9 mouse cellular contexts compared by ENCODE assay signal in genomic region chr9:119067601-119068000, GRCm38 (mm10). TPM values are rescaled to one million over a fixed set of nuclear protein-coding genes. Genes with fewer than 3 reads are reported as not detected.
DNase-seq lines count a peak whose midpoint lies in the region; TF ChIP-seq lines count a peak whose summit lies in the region.
"Had no signal": no experiment of that assay in that cellular context is flagged by ENCODE, and none has a peak within 500 bp of the region (broad histone marks: within the 10 kb centered on the region; RNA-seq: fewer than 3 reads in every experiment).

No protein-coding gene starts in this region.

- peaks cover 22% of the 10 kb centered on the region for H3K4me1 ChIP-seq in forebrain, embryonic 10.5 days

- WGBS in forebrain, embryonic 10.5 days, result 5% methylated on average over 6 of the region's 6 CpGs

- peak; percentile 74 for DNase-seq in ES-CJ7 (ENCODE audit: low read depth, low spot score)
- DNase-seq in brain, embryonic 14.5 days (ENCODE audit: low read depth), result peak; percentile 83
- peak; percentile 73 for DNase-seq in forebrain, embryonic 10.5 days (ENCODE audit: extremely low spot score, low spot score)
- DNase-seq in heart, postnatal 4 days, result peak; percentile 89
- peak; percentile 72 for DNase-seq in layer of hippocampus, adult 9-11 months
- peak; percentile 78 for DNase-seq in lung, postnatal 25 days (ENCODE audit: low spot score)
- peak; percentile 72 for DNase-seq in retina, postnatal 7 days (ENCODE audit: low read depth, low spot score)
- peak; percentile 74 to 78 for DNase-seq in urinary bladder, postnatal 36 days (ENCODE audit: low spot score in 2 of 2)

- H3K36me3 ChIP-seq in forebrain, embryonic 10.5 days (replicated peaks), result peaks cover 16% of the 10 kb centered on the region

- H3K4me3 ChIP-seq in forebrain, embryonic 10.5 days, result no peak overlapping the region
- H3K4me3 ChIP-seq: heart, embryonic 15.5 days had no signal

- H3K27ac ChIP-seq in forebrain, embryonic 10.5 days, result no peak overlapping the region
- H3K27ac ChIP-seq: heart, embryonic 15.5 days had no signal

- H3K9me3 ChIP-seq in forebrain, embryonic 10.5 days, result no peaks in the 10 kb centered on the region
- H3K9me3 ChIP-seq: heart, embryonic 15.5 days had no signal

- peak; percentile 93 for TF ChIP-seq CTCF in brain, embryonic 14.5 days (IDR thresholded peaks at IDR 0.05; ENCODE audit: borderline replicate concordance, extremely low read depth, insufficient read depth, insufficient read length)

- H3K27me3 ChIP-seq in forebrain, embryonic 10.5 days (ENCODE audit: poor library complexity, severe bottlenecking), result 0 out of 2 replicates have a peak, but pooled peaks cover 5% of the 10 kb centered on the region
- H3K27me3 ChIP-seq: heart, embryonic 15.5 days had no signal

- TF ChIP-seq POLR2A in brain, embryonic 14.5 days (IDR thresholded peaks at IDR 0.05; ENCODE audit: borderline replicate concordance, extremely low read depth, insufficient read depth, insufficient read length, poor library complexity, severe bottlenecking), result no peak

RNA-seq across cellular contexts. Expression of gene Vill, which starts 15.0 kb away (rescaled TPM):
- 5.0 and 6.5 TPM in 2 replicates for polyA plus RNA-seq in brain, embryonic 14.5 days (2012; rRNA removed)
- polyA plus RNA-seq in forebrain, embryonic 10.5 days (2016; fragmentation: Nextera tagmentation; extraction: Ambion mirVana), result 13.6 and 15.2 TPM in 2 replicates
- total RNA-seq in heart, postnatal 4 days (2021), result 1 to 10 TPM; 4.5 to 5.4 TPM

RNA-seq across cellular contexts. Expression of gene Plcd1, which starts 25.7 kb away (rescaled TPM):
- polyA plus RNA-seq in brain, embryonic 14.5 days (2012; rRNA removed), result 20.4 and 25.0 TPM in 2 replicates
- 13.0 and 13.7 TPM in 2 replicates for polyA plus RNA-seq in forebrain, embryonic 10.5 days (2016; fragmentation: Nextera tagmentation; extraction: Ambion mirVana)
- 10 to 100 TPM; 16.3 to 20.1 TPM for total RNA-seq in heart, postnatal 4 days (2021)

RNA-seq across cellular contexts. Expression of gene Dlec1, which starts 34.7 kb away (rescaled TPM):
- polyA plus RNA-seq in brain, embryonic 14.5 days (2012; rRNA removed), result 0.92 and 2.2 TPM in 2 replicates
- 1.1 and 2.1 TPM in 2 replicates for polyA plus RNA-seq in forebrain, embryonic 10.5 days (2016; fragmentation: Nextera tagmentation; extraction: Ambion mirVana)
- total RNA-seq in heart, postnatal 4 days (2021), result under 1 TPM; 0.05 to 0.18 TPM
